Mouse (Mus musculus) thymus, adult 2 months (tissue): ENCODE measurements around the gene Zfp292.

ENCODE experiments used
- CTCF ChIP-seq: fragments of 200-500 bp; IDR thresholded peaks from 2 replicates; pipeline ENCODE4 v1.5.1; 2012; ENCODE audit warnings: mild to moderate bottlenecking, control low read depth, low read length, moderate library complexity, borderline replicate concordance; ENCODE audit not compliant: control insufficient read depth, poor library complexity, insufficient read depth; ENCODE audit errors: extremely low read depth
- POLR2A ChIP-seq: fragments of 200-500 bp; IDR thresholded peaks from 2 replicates; pipeline ENCODE4 v1.6.1; 2012; ENCODE audit warnings: mild to moderate bottlenecking, low read length, control low read depth, moderate library complexity; ENCODE audit not compliant: control insufficient read depth, poor library complexity, insufficient read depth; ENCODE audit errors: extremely low read depth

GRCm38 (mm10) chr4:34858903-34859302, 23.9 kb downstream of the Zfp292 start:
- TF ChIP-seq POLR2A (no peak), CTCF (no peak)
